Mouse (Mus musculus) urinary bladder, postnatal 14 days (tissue): ENCODE results near the gene Rabif.
"Not testable (repeated sequence)": the region's sequence is repeated elsewhere in the genome, so short reads cannot be mapped to it uniquely, and the experiment has no call there.

Experiments used
- DNase-seq: peaks from one replicate; pipeline ENCODE4 v3.0.0; 2021; ENCODE audit warnings: low spot score

The Rabif gene

DNA sequence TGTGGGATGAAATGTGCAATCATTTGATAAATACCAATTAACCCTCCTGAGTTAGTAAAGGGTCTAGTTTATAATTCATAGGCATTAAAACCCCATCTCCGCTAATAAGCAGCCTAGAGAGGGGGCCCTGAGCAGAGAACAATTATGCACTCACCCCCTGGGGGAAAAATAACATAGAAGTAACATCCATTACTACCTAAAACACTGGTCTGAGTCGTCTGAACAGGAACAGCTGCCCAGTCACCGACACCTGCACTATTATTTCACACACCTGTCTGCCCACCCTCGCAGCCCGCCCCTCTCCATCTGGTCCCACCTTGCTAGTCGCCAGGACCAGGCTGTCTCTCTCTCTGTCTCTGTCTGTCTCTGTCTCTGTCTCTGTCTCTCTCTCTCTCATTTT, 18.1 kb downstream of the Rabif start:
- no peak for DNase-seq

DNA sequence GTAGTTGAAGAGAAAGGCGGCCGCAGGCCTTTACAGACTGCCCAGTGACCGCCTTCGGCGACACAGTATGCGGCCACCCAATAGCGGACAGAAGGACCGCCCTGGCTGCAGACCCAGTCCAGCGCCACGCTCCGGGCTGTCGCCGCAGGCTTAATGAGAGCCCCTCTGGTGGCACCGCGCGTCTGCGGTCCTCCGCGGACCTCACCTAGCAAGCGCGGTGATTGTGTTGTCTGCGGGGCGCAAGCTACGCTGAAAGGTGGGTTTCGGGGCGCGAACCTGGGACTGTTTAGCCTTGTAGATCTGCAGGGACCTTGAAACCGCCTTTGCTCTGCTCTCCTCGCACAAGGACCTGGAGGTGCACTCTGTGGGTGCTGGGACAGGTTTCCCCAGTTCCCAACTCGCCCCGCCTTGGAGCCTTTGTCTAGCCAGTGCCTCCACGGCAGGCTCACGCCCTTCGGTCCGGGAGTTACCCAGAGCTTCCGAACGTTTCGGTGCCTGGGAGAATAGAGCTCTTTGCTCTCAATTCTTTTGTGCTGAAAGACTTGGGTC, 18.9 kb downstream of the Rabif start:
- peak; percentile 81 for DNase-seq

DNA sequence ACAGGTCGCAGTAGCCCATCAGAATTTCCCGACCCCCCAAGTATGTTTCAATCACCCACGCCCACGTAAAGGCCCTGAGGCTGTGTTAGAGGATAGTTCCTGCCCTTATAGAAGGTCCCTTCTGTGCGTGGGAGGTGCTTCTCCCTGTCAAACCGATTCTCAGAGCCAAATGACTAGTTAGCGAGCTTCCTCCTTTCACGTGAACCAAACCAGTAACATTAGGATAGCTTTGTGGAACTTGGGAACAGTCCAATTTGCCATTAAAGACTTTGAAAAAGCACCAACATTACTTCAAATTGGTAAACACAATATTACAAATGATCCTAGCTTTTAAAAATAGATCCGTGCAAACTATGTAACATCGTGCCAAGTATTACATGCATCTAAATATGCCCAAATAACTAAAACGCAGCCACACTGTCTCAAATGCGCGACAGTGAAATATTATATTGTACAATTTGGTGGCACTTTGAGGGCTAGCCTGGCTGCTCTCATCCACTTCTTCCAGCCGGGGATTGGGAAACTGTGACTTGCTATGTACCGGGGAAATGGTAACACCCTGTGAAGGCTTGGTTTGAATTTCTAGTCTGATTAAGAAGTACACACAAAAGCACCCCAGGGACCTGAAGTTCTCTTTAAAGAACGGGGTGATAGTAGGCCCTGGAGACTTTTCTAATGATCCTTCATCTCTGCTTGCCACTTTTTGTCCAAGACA, 19.6 kb downstream of the Rabif start:
- DNase-seq: no peak

DNA sequence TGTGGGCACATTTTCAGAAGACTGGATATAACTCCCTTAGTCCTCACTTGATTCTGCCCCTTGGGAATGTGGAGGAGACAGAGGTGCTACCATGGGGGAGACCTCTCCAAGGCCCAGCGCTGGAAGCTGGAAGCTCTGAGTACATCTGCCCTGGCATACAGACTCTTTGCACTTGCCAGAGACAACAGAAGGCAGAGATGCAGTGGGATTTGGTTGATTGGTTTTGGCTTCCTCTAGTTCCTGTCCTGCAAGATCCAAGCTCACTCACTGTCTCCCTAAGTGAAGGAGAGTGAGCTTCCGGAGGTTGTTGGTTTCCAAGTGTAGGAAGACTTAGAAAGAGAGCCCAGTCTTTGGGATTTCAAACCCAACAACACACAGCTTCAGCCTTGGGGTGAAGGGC, 21.4 kb downstream of the Rabif start:
- DNase-seq: no peak

DNA sequence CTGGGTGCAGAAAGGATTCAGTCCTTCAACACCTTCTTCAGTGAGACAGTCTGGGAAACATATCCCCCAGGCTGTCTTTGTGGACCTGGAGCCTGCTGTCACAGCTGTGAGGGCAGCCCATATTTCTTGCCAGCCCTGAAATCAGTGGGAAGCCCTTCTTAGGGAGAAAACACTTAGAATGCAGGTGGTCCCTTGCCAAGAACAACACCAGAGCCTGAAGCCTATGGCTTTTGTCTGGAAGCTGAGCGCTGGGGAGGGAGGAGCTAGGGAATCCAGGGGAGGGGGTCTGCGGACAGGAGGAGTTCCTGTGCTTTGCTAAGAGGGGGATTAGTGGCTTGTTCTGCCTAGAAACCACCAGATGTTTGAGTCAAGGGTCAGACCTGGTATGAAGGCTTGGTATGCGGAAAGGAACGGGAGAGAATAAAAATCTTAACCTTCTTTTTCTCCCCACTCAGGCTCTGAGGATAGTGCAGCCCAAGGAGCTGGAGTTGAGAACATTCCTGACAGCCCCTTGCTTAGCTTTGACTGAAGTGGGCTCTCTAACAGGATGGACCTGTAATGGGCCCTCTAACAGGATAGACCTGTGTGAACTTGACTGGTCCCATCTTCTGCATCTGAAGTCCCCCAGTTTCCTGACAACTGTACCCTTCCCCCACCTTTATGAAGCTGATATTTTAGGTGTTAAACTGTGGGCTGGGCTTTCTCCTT, 22.2 kb downstream of the Rabif start:
- DNase-seq: no peak

DNA sequence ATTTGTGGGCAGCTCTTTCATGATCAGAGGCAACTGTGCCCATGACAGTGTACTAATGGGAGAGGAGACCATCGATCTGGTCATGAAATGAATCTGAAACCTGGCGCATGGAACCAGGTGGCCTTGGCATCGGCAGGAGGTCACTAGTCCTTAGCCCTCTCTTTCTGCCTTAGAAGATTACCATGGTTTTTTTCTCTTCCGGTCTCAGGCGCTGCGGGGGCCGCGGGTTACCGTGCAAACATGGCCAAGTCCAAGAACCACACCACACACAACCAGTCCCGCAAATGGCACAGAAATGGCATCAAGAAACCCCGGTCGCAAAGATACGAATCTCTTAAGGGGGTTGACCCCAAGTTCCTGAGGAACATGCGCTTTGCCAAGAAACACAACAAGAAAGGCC, 23.4 kb downstream of the Rabif start:
- DNase-seq: not testable (repeated sequence)

DNA sequence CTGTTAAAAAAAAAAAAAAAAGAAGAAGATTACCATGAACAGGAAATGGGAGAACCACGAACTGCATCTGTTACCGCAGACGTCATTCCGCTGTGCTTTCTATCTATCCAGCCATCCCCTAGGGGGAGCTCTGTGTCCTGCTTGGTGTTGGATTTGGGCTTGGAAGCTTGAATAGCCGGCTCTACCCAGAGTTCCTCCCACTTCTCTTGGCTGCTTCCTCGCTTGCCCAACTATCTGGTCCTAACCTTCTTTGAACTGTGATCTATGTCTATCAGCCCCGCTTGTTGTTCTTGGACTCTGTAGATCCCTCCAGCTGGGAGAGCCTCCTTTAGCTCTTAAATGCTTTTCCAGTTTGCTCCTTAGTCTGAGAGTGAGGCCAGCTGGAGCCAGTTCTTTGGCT, 24.2 kb downstream of the Rabif start:
- peak; percentile 92 for DNase-seq

DNA sequence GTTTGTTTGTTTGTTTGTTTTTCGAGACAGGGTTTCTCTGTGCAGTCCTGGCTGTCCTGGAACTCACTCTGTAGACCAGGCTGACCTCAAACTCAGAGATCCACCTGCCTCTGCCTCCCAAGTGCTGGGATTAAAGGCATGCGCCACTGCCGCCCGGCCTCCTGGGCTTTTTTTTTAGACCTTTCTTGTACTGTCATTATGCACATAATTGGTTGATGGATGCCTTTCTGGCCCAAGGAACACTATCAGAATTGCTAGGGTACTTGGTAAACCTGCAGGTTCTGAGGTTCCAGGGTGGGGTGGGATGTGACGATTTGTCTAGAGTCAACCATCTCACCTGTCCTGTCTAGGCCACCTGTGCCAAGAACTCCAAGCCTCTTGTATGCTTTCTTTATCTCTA, 24.8 kb downstream of the Rabif start:
- DNase-seq: not testable (repeated sequence)

DNA sequence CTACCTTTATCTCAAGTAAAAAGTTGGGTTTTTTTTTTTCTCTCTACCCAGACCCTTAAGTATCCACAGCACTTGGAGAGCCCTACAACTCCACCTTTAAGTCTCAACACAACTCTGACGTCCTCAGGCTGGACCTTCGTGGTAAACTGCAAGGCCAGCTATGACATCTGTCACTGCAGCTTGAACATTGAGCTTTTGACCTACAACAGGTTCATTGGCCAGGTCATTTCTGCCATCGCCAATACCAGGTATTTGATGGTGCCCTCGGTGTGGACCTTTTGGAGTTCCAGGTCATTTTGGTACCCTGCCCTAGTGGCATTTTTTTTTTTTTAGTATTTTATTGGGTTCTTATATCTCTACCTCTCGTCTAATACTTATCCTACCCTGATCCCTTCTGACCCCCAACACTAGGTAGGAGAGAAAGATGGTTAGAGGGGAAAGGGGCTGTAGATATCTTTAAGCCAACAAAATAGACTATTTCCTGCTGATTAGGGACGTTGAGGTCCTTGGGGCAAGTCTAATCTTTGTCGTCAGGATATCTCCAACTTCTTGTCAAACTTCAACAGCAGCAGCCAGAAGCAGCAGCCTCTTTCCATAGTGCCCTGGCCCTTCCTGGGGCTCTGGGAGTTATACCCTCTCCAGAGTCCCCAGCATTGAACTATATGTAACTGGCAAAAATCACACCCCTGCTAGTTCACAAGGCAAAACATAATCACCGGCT, 25.7 kb downstream of the Rabif start:
- DNase-seq: no peak

DNA sequence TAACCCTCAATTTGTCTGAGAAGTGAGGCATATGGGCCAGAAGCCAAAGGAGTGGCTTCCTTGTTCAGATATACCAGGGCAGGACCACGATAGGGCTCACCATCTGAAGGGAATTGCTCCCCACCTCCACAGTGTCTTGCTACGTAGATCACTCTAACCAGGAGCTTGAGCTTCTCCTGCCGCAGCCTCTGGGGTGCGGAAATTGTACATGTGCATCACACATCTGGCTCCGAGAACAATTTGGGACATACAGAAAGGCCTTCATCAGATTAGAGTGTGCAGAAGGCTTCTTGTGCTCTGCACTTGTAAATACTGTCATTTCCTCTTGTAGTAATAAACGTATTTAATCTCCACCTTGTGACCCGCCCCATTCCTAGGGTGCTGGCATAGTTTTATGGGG, 26.7 kb downstream of the Rabif start:
- no peak for DNase-seq

DNA sequence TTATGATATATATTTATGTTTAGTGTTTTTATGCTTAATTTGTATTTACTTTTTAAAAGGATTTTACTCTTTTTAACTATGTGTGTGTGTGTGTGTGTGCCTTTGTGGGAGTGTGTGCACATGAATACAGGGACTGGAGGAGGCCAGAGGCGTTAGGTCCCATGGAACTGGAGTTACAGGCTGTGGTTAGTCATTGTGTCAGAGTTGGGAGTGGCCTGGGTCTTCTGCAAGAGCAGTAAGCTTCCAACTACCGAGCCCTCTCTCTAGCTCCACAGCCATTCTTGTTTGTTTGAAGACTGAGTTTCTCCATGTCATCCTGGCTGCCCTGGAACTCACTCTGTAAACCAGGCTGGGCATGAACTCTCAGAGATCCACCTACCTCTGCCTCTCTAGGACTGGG, 27.9 kb downstream of the Rabif start:
- DNase-seq: peak; percentile 31

DNA sequence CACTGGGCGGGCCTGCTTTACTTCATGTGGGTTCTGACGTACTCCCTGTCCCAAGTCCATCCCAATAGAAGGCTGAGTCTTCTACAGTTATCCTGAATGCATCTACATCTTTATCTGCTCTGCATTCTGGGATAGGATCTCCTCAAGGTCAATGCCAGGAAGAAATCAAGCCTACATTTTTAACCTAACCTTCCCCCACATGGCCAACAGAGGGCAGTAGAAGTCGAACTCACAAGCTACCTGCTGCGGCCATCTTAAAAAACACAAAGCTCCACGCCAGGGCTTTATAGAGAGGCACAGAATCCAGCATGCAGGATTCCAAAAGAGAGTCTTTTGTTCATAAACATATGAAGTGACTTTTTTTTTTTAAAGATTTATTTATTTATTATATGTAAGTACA, 30.0 kb downstream of the Rabif start:
- DNase-seq: peak; percentile 27

DNA sequence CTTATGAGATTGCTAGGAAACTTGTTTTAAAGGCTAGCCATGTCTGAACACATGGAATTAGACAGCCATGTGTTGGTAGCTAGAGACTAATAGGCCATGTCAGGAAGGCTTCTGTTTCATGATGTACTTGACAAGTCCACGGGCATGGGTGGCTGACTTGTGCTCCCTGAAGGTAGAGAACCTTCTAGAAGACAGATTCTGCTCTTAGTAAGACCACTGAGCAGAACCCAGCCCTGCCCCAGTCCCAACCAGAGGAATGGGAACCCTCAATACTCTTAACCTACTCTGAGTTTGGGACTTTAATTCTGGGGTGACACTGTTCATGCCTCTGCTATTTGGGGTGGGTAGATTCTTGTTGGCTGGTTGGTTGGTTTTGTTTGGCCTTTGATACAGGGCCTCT, 30.6 kb downstream of the Rabif start:
- no peak for DNase-seq

DNA sequence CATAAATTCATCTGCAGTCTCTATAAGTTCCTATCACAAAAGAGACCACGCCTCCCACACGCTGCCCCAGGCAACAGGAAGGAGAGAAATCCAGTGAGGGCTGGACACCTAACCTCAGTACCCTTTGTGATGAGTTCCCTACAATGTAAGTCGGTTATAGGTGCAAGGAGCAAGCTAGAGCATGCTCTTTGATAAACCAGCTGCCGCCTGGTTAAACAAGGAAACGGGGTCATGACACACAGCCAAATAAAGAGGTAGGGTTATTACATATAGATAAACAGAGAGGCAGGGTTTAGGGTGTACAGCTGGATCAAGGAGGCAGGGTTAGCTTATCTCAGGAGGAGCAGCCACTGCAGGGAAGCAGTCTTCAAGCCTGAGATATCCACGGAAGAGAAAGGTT, 32.3 kb downstream of the Rabif start:
- peak; percentile 72 for DNase-seq

DNA sequence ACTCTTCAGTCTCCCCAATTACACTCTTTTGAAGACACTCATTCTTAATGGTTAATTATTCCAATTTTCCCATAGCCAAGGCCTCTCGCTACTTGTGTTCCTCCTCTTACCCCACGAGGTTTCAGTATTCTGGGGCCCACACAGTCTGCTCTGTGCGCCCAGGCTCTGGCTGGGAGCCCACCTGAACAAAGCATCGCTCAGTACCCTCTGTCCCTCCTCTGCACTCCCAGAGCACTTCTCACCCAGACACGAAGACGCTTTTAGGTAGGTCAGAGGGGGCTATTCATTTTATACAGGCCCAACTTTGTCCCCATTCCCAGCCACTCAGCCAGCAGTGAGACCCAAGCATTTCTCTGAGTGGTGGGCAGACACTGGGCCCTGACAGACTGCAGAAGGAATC, 36.2 kb downstream of the Rabif start:
- no peak for DNase-seq

DNA sequence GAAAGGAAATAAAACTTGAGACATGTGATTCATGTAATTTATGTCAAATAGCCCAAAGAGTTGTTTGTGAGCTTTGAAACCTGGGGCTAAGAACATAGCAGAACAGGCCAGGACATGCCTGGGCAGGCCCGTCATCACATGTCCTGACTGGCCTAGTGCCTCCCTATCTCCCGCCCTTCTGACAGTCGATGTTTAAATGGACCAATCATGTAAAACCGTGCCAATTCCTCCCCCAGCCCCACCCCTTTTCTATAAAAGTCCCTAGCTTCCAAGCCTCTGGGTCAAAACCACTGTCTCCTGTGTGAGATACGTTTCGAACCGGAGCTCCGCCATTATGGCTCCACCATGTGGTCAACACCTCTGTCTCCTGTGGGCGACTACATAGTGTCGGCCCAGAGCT, 39.3 kb downstream of the Rabif start:
- not testable (repeated sequence) for DNase-seq

DNA sequence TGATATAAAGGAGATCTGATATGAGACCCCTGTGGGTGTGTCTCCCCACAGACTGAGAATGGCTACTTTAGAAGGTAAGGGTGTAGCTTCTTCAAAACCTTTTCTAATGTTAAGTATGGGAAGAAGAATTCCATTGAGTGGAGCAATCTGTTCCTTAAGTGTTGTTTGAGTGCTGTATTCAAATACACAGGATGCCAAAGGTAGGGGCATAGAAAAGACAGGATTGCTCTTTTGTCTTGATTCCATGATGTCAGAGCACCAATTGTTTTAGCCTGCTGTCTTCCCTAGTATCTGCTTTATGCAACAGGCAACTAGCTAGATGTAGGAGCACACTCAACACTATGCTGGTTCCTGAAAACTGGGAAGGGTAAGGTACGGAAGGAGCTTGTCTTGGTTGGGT, 40.6 kb downstream of the Rabif start:
- DNase-seq: no peak

DNA sequence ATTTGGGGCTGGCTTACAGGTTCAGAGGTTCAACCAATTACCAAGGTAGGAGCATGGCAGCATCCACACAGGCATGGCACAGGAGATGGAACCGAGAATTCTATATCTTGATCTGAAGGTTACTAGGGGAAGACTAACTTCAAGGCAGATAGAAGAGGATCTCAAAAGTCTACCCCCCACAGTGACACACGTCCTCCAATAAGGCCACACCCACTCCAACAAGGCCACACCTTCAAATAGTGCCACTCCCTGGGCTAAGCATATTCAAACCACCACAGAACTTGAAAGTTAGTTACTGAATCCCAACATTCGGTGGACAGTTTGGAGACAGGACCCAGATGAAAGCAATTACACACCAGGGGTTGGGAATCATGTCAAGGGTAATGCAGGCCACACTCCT, 41.1 kb downstream of the Rabif start:
- DNase-seq: no peak

DNA sequence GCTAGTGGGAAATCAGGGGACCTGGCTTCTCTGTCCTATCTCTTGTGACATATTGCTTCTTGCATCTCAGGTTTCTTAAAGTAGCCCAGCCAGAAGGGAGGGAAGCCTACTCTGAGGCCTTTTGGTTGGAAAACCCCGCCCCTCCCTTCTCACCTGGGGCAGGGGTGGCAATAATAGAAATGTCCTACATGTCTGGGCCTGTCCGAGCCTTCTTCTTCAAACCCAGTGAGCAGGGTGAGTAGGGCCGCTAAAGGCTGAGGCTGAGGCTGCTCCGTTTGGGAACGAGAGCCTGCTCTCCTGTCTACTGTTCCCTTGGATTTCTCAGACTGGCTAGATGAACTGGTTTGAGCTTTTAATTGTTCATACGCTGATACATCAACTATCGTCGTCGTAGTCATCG, 46.2 kb downstream of the Rabif start:
- peak; percentile 56 for DNase-seq

DNA sequence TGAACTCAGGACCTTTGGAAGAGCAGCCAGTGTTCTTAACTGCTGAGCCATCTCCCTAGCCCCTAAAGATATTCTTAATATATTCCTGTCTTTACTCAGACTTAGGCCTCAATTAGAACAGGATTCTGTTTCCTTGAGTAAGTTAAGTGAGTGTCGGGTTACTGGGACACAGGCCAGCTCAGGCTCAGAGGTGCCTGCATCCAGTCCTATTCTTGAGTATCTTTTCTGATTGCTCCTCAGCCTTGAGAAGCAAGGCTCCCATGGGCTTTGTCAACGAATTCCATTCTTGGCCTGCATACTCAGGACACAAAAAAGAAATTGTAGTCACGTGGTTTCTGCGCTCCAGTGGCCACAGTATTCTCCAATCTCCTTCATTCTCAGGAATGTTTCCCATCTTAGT, 53.8 kb downstream of the Rabif start:
- no peak for DNase-seq

DNA sequence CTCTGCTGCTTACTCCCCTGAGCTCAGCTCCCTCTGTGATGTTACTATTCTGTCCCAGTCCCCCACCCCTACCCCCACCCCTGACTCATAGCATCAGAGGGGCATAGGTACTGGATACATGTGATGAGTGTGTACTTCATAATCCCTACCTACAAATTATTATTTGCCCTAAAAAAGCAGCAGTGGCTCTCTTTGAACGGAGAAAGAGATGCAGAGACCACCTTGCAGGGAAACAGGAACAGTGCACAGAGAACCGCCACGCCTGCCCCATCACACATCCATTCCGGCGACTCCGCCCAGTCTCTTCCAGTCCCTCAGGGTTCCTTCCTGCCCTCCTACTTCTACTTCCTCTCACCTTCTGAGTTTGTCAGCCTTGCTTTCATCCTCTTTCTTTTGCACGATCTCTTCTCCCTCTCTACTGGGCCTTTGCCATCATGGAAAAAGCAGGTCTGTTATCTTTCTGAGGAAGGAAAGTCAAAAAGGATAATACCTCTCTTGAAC, 55.2 kb downstream of the Rabif start, which contains the start of gene Mgat4e:
TSS of gene Mgat4e (minus strand) at position 51 of the 501 bp plus-strand sequence.
- no peak for DNase-seq

DNA sequence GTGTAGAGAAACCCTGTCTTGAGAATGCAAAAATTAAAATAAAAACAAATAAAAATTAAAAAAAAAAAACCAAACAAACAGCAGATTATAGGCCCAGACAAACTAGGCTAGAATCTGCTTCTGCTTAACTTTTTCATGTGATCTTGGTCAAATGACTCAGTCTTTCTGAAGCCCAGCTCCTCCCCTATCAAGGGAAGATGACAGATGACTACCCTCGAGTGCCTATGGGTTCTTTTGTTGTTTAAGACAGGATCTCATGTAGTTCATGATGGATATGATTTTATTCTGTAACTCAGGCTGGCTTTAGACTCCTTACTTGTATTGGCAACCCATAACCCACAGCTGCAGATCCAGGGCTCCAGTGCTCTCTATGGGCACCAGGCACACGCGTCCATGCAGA, 57.4 kb downstream of the Rabif start:
- no peak for DNase-seq

DNA sequence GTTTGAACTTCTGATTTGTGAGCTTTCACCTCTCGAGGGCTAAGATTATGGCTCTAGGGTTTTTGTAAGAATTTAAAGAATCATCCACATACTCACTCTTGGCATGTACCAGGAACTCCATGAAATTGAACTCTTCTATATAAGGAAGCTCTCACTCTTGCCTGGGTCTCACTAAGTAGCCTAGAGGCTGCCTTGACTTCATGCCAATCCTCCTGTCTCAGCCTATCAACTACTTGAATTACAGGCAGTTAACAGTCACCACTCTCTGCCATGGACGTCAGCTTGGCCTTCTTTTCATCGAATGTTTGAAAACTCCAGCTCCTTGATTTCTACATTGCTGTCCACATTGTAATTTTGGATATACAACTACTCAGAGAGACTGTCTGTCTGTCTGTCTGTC, 57.9 kb downstream of the Rabif start:
- DNase-seq: no peak
